Mouse (Mus musculus) left cerebral cortex, adult 8-10 months (tissue): ENCODE data around the gene Zfp488. TPM values are rescaled to one million over a fixed set of nuclear protein-coding genes. Genes with fewer than 3 reads are reported as not detected.

Experiments
- DNase-seq, 2 experiments: peaks; one replicate each; pipeline ENCODE4 v3.0.0; 2022; ENCODE audit warnings: low spot score in 2 of 2
- total RNA-seq, 4 experiments: library from RNA; stranded (reverse); gene quantifications; 2 replicates each; pipeline ENCODE4 v1.2.4; 2022

Gene Zfp488
- total RNA-seq, result 1 to 10 TPM; 3.4 to 4.6 (median 4.2) TPM

DNA sequence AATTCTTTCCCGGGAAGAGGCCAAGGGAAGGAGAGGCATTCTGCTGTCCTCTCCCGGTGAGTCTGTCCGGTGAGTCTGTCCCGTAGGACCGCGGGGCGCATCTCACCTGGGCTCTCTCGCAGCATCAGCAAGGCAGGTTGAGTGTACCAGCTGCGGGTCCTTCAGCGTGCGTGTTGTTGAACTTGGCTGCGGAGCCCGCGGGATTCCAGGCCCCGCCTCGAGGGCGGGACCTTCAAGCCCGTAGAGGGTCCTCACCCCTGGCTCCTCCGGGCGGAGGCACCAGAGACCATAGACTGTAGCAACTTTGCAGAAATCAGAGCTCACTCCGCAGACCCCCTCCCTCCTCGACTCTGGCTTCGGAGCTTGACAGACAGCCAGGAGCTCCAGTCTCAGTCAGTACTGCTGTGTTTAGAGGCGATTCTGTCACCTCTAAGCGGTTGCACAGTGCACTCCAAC is at the start of gene Zfp488:
Gene Zfp488, minus strand, starts transcription at position 161 of the 456 bp plus-strand sequence.
- DNase-seq, result no peak

DNA sequence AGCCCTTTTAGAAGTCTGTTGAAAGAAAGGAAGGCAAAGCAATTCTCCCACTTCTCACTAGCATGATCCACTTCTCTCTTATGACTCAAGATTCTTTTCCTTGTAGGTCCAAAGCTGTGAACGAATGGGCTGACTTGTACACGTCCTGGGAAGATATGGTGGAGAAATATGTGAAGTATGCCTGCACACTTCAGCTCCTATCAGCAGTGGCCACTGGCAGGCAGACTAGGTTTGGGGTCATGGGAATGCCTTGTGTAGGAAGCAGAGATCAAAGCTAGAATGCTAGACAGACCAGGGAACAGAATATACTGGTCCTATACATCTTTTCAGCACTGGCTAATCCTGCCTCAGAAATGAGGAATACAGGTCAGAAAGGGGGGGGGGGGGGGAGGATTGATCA is 48.1 kb upstream of the Zfp488 start:
- no peak for DNase-seq

DNA sequence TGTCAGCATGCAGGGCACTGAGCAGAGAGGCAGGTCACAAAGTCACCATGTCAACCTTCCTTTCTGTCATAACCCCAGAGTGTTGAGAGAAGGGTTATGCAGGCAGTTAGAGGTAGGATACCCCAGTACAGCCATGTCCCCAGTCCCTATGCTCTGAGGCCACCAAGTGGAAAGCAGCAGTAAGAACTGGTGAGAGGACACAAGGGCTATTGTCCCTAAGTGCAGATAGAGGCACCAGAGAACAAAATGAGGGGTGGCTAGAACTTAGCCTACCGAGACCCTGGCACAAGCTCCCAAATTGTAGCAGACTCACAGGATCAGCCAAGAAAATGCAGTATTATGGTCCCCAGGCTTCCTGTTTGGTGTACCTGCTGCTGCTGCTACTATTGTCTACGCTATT is 38.4 kb upstream of the Zfp488 start:
- no peak for DNase-seq

DNA sequence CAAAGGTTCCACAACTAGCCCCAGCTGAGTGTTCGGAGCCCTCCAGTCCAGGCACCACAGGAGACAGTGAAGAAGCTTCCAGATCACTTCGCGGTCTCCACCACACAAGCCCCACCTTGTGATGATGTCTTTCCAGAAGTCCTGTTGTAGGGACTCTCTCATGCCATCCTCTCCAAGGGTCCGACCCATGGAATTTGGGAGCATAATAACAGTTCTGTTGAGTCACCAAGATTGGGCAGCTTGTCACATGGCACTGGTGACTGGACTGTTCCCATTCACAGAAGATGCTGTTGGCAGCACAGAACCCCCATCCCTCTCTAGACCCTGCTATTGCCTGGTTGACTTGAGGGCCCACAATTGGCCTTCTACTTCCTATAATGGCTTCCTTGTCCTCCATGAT is 37.8 kb upstream of the Zfp488 start, which contains the start of gene Gm5460:
Gene Gm5460, plus strand, starts transcription at position 378 of the 400 bp plus-strand sequence.
- no peak for DNase-seq

DNA sequence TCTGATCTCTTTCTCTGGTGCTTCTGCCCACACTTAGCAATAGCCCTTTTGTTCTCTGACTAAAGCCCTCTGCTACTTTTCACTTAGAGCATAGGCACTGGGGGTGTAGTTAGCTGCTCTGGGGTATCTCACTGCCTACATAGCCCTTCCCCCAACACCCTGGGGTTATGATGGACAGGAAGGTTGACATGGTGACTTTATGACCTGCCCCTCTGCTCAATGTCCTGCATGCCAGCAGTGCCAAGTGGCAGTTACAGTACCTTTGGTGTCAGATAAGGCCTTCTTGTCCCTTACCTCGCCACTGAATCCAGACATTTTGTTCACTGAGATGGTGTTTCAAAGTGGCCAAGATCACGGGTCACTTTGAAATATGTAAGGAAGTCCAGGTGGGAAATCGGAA is 36.5 kb upstream of the Zfp488 start, which contains the start of gene Gm30083:
Gene Gm30083, minus strand, starts transcription at position 120 of the 400 bp plus-strand sequence.
- DNase-seq, result no peak

- no peak for DNase-seq
Observed at GRCm38 (mm10) chr14:34002358-34002757, 23.8 kb upstream of the Zfp488 start.

- no peak for DNase-seq
Observed at GRCm38 (mm10) chr14:34001445-34001844, 22.9 kb upstream of the Zfp488 start.

GRCm38 (mm10) chr14:34000076-34000475 is 21.5 kb upstream of the Zfp488 start:
- DNase-seq, result no peak

- DNase-seq, result no peak
Observed at GRCm38 (mm10) chr14:33997427-33997826, 18.9 kb upstream of the Zfp488 start.

- DNase-seq, result no peak
Observed at GRCm38 (mm10) chr14:33993521-33994289, 15.1 kb upstream of the Zfp488 start.

DNA sequence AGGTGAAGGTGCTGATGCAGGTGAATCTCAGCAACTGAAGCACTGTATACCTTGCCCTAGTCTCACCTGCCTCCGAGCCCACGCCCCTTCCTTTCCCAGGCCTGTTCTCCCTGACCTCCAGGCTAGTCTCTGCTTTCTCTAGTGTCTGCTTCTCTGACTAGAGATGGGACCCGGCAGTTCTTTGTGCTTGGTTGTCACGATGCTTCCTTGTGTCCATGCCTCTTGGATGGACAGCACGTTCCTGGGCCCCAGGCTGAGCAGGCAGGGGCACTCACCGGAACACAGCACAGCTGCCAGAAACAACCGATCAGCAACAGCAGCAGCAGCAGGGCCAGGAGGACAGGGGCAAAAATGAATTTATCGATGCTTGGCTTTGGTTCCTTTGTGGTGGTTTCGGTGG is 14.5 kb upstream of the Zfp488 start:
- no peak for DNase-seq

DNA sequence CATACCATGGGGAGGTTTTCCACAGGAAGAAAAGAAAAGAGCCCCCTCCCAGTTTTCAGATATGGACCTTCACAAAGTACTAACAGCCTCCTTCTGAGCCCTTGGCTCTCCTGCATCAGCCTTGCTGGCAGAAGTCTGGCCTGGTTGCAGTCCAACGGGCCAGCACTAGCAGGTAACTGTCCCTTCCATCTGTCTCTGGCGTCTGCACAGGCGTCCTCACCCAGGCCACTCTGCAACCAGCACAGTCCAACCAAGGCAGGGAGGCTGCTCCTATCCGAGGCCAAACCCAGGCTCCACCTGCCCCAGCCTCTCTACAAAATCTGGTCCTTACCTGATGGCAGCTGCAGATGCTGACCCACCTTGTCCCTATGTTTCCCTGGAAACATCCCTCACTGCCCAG is 13.4 kb upstream of the Zfp488 start:
- no peak for DNase-seq

- DNase-seq, result no peak
Observed at GRCm38 (mm10) chr14:33989201-33989600, 10.6 kb upstream of the Zfp488 start.

DNA sequence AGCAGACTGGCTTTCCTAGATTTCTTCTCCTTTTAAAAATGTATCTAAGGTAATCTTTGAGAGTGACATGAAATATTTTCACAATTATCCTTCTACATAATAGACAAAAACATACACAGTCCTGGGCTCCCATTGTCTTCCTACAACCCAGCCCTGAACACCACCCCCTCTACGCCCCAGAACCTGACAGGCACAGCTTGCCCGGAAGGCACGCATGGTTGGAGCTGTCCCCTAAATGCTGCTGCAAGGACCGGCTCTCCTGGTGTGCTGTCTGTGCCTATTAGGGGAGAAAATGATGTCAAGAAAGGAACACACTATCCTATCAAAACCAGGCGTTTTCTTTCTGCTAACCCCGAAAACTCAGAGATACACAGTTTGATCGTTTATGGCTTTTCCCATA is 816 bp downstream of the Zfp488 start:
- no peak for DNase-seq

GRCm38 (mm10) chr14:33974752-33975151 is 3.8 kb downstream of the Zfp488 start:
- DNase-seq, result peak in 1 of 2 experiments; percentile 46

DNA sequence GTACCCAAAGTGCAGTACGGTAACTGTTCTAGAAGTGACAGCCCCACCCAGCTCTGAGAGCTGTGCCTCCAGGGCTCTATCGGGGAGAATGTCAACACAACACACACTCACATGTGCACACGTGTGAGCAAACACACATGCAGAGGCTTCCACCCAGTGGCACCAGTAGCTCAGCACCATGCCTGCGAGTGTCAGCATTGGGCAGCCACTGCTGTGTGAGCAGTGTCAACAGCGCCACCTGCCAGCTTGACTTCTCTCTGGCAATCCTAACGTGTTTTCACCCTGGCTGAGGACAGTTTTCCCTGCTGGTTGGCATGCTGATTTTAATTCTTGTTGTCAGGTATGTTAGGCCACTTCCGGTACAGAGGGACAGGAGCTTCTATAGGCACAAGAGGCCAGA is 5.9 kb downstream of the Zfp488 start:
- DNase-seq, result no peak

DNA sequence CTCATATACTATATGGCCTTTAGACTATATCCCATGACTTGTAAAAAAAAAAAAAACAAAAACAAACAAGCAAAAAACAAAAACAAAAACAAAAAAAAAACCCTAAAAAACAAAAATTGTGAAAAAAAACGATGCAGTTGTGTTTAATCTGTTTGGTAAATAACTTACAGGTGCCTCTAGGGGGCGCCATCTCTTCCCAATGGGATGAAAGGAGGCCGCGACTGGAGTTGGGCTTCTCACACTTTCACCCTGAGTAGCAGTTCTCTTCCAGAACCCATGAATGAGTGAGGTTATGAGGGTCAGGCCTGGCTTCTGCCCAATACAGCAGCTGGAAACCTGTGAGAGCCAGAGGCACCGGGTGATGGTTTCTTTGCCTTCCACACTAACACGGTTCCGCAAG is 12.9 kb downstream of the Zfp488 start:
- no peak for DNase-seq

GRCm38 (mm10) chr14:33959341-33959740 is 19.2 kb downstream of the Zfp488 start:
- no peak for DNase-seq

DNA sequence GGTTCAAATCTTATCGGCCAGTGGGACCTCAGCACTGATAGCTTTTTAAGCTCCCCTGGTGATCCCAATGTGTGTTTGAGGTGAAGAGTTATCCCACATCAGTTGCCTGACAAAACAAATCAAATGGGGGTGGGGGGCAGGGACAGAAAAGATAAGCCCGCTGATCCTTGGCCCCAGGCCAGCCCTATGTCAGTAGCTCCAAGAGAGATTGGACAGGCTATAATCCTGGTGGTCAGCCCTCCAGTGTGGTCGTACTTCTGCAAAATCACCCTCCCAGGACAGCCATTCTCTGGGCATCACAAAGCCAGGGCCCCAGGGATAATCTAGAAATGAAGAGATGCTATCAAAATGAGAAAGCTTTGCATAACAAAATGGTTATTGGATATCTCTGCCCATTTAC is 19.7 kb downstream of the Zfp488 start:
- no peak for DNase-seq

DNA sequence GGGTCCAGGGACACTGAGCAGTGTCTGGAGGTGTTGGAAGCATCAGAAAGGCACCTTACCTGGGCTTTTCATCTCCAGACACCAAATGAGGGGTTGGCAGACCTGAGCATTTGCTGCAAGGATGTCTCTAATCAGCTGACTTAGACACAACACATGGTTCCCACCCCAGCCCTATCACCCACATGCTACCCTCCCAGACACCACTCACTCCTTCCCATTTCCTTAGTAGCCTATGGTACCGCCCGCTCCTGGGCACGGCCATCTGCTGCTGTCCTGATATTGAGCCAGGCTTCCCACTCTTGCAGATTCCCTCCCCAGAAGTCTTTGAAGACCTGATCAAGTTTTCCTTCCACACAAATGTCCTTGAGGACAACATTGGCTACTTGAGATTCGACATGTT is 20.4 kb downstream of the Zfp488 start:
- no peak for DNase-seq

DNA sequence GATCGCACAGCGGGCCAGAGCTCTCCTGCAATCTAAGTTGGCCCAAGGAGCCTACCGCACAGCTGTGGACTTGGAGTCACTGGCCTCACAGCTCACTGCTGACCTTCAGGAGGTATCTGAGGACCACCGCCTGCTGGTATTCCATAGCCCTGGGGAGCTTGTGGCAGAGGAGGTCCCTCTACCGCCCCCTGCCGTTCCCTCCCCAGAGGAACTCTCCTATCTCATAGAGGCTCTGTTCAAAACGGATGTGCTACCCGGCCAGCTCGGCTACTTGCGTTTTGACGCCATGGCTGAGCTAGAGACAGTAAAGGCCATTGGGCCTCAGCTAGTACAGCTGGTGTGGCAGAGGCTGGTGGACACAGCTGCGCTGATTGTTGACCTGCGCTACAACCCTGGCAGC is 22.5 kb downstream of the Zfp488 start:
- DNase-seq, result no peak

DNA sequence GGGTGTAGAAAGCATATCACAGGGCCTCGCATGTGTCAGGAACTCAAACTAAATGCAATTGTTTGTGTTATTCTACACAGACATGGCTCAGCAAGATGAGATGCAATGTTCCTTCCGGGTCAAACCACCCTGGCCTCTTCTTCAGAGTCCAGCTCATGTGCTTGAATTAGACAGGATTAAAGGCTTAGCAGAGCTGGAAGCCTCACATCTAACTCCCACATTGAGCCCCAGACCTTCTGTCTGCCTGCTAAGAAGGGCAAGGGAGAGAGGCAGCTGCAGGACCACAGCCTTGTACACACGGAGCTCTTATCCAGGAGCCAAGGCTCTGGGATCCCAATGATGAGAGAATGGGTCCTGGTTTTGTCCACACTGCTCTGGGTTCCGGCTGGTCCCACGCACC is 24.8 kb downstream of the Zfp488 start, which contains the start of gene Rbp3:
Gene Rbp3, plus strand, starts transcription at position 243 of the 400 bp plus-strand sequence.
- DNase-seq, result no peak
